Comparison of ENCODE assay signal across 18 mouse cellular contexts in genomic region chr13:94118091-94118490, GRCm38 (mm10).
DNase-seq lines count a peak whose midpoint lies in the region; ATAC-seq and TF ChIP-seq lines count a peak whose summit lies in the region.
"Had no signal": no experiment of that assay in that cellular context is flagged by ENCODE, and none has a peak within 500 bp of the region (broad histone marks: within the 10 kb centered on the region; RNA-seq: fewer than 3 reads in every experiment).

No protein-coding gene starts in this region.

- 100% methylated on average over 1 of the region's 1 CpGs for WGBS in cerebellum, adult 2 months
- 100% methylated on average over 1 of the region's 1 CpGs for WGBS in kidney, postnatal 0 days
- 100% methylated on average over 1 of the region's 1 CpGs for WGBS in lung, postnatal 0 days
- WGBS in small intestine, adult 2 months: 100% methylated on average over 1 of the region's 1 CpGs

- no peak overlapping the region for H3K4me3 ChIP-seq in cerebellum, adult 2 months (replicated peaks; ENCODE audit: insufficient read depth, low read depth, low read length)
- H3K4me3 ChIP-seq in kidney, postnatal 0 days (replicated peaks; ENCODE audit: low read depth, low read length): no peak overlapping the region
- H3K4me3 ChIP-seq in lung, postnatal 0 days (ENCODE audit: low read depth, low read length): no peak overlapping the region
- no peak overlapping the region for H3K4me3 ChIP-seq in small intestine, adult 2 months (ENCODE audit: low read depth, low read length)
- H3K4me3 ChIP-seq: forebrain, embryonic 12.5 days; lung, embryonic 15.5 days; megakaryocyte, embryonic 14.5 days; neural tube, embryonic 13.5 days had no signal

- no peaks in the 10 kb centered on the region for H3K9me3 ChIP-seq in kidney, postnatal 0 days (replicated peaks; ENCODE audit: low read length)
- no peaks in the 10 kb centered on the region for H3K9me3 ChIP-seq in lung, postnatal 0 days (ENCODE audit: low read length)
- H3K9me3 ChIP-seq: lung, embryonic 15.5 days; neural tube, embryonic 13.5 days had no signal

- TF ChIP-seq POLR2A in cerebellum, adult 2 months (IDR thresholded peaks at IDR 0.05; ENCODE audit: borderline replicate concordance, insufficient read depth, low read length): no peak
- no peak for TF ChIP-seq POLR2A in small intestine, adult 2 months (IDR thresholded peaks at IDR 0.05; ENCODE audit: low read depth, low read length)

- ATAC-seq in kidney, postnatal 0 days (replicated peaks; ENCODE audit: low FRiP score, low read depth): no peak
- no peak for ATAC-seq in lung, postnatal 0 days

- H3K9ac ChIP-seq in kidney, postnatal 0 days (ENCODE audit: low read depth, low read length): no peak overlapping the region
- H3K9ac ChIP-seq in lung, postnatal 0 days (replicated peaks; ENCODE audit: low read depth): no peak overlapping the region
- H3K9ac ChIP-seq: forebrain, embryonic 12.5 days; lung, embryonic 15.5 days; neural tube, embryonic 13.5 days had no signal

- H3K27ac ChIP-seq in cerebellum, adult 2 months (ENCODE audit: insufficient read depth, low read length): no peak overlapping the region
- H3K27ac ChIP-seq in kidney, postnatal 0 days: 0 out of 2 replicates have a peak overlapping the region, but pooled peaks have one; percentile 87
- no peak overlapping the region for H3K27ac ChIP-seq in lung, postnatal 0 days (ENCODE audit: low read length)
- H3K27ac ChIP-seq in small intestine, adult 2 months (ENCODE audit: insufficient read depth, low read depth, low read length): no peak overlapping the region
- H3K27ac ChIP-seq: forebrain, embryonic 12.5 days; lung, embryonic 15.5 days; neural tube, embryonic 13.5 days had no signal

- no peak overlapping the region for H3K4me2 ChIP-seq in kidney, postnatal 0 days (ENCODE audit: low read length)
- no peak overlapping the region for H3K4me2 ChIP-seq in lung, postnatal 0 days (replicated peaks; ENCODE audit: low read depth, low read length)
- H3K4me2 ChIP-seq: forebrain, embryonic 12.5 days; lung, embryonic 15.5 days; neural tube, embryonic 13.5 days had no signal

- DNase-seq in cerebellum, adult 2 months: no peak
- no peak for DNase-seq in cerebellum, postnatal 36 days
- no peak for DNase-seq in kidney, postnatal 0 days (ENCODE audit: low spot score)
- DNase-seq in kidney, adult 8-10 months: no peak
- no peak for DNase-seq in lung, postnatal 0 days (ENCODE audit: low spot score)
- DNase-seq in lung, adult 18-20 months: no peak
- no peak for DNase-seq in thymus, postnatal 14 days
- DNase-seq: adrenal gland, postnatal 10 days; cerebellum, adult 9-11 months; embryo, embryonic 11 days; heart, postnatal 36 days; kidney, postnatal 14 days; thymus, postnatal 36 days had no signal

- TF ChIP-seq EP300 in lung, postnatal 0 days (IDR thresholded peaks at IDR 0.05): no peak

- no peaks in the 10 kb centered on the region for H3K4me1 ChIP-seq in cerebellum, adult 2 months (ENCODE audit: control insufficient read depth, insufficient read depth, low read length)
- peaks cover 30% of the 10 kb centered on the region for H3K4me1 ChIP-seq in kidney, postnatal 0 days (replicated peaks; ENCODE audit: insufficient read depth, low read length)
- no peaks in the 10 kb centered on the region for H3K4me1 ChIP-seq in lung, postnatal 0 days (ENCODE audit: insufficient read depth, low read depth, low read length)
- H3K4me1 ChIP-seq in small intestine, adult 2 months (ENCODE audit: control insufficient read depth, insufficient read depth, insufficient read length, low read length): peaks cover 9% of the 10 kb centered on the region

- peak; percentile 8; the same call in 1 of the 2 replicates for TF ChIP-seq CTCF in cerebellum, adult 2 months (IDR thresholded peaks at IDR 0.05; ENCODE audit: borderline replicate concordance, insufficient read depth, low read depth, low read length)
- peak; percentile 49; the same call in 1 of the 2 replicates for TF ChIP-seq CTCF in kidney, postnatal 0 days (IDR thresholded peaks at IDR 0.05; ENCODE audit: low read depth)
- peak; percentile 53 for TF ChIP-seq CTCF in lung, postnatal 0 days (IDR thresholded peaks at IDR 0.05)
- TF ChIP-seq CTCF in small intestine, adult 2 months (IDR thresholded peaks at IDR 0.05; ENCODE audit: extremely low read depth, insufficient read length, insufficient replicate concordance, low read depth, low read length): peak; percentile 30; the same call in 1 of the 2 replicates

- no peaks in the 10 kb centered on the region for H3K27me3 ChIP-seq in cerebellum, adult 2 months (ENCODE audit: control insufficient read depth, insufficient read depth, low read length)
- no peaks in the 10 kb centered on the region for H3K27me3 ChIP-seq in kidney, postnatal 0 days (ENCODE audit: insufficient read depth, low read length)
- H3K27me3 ChIP-seq in lung, postnatal 0 days (replicated peaks; ENCODE audit: insufficient read depth, low read length): no peaks in the 10 kb centered on the region
- H3K27me3 ChIP-seq in small intestine, adult 2 months (ENCODE audit: control insufficient read depth, insufficient read depth, low read length): no peaks in the 10 kb centered on the region
- H3K27me3 ChIP-seq: forebrain, embryonic 12.5 days; lung, embryonic 15.5 days; neural tube, embryonic 13.5 days had no signal

- peaks cover 3% of the 10 kb centered on the region; the same call in 1 of the 2 replicates for H3K36me3 ChIP-seq in kidney, postnatal 0 days (ENCODE audit: insufficient read depth, low read length)
- H3K36me3 ChIP-seq in lung, postnatal 0 days (ENCODE audit: insufficient read depth, low read length): no peaks in the 10 kb centered on the region
- no peaks in the 10 kb centered on the region for H3K36me3 ChIP-seq in small intestine, adult 2 months (ENCODE audit: control insufficient read depth, insufficient read depth, low read length)
- H3K36me3 ChIP-seq: forebrain, embryonic 12.5 days; neural tube, embryonic 13.5 days had no signal
